Mouse (Mus musculus) cortical plate, adult 2 months (tissue): ENCODE data around the gene Dhx37.

Experiments
- CTCF ChIP-seq: fragments of 200-500 bp; IDR thresholded peaks from 2 replicates; pipeline ENCODE4 v1.5.1; 2011; ENCODE audit warnings: mild to moderate bottlenecking, control low read depth, low read length; ENCODE audit not compliant: insufficient read depth; ENCODE audit errors: extremely low read depth
- POLR2A ChIP-seq: fragments of 200-500 bp; IDR thresholded peaks from 2 replicates; pipeline ENCODE4 v1.6.1; 2011; ENCODE audit warnings: mild to moderate bottlenecking, low read length, control low read depth; ENCODE audit not compliant: insufficient read depth; ENCODE audit errors: extremely low read depth

GRCm38 (mm10) chr5:125407910-125408575 is 25.9 kb downstream of the Dhx37 start:
- TF ChIP-seq CTCF = no peak
- TF ChIP-seq POLR2A = no peak
